Mouse (Mus musculus): ENCODE measurements around the gene Trim13. TPM values are rescaled to one million over a fixed set of nuclear protein-coding genes. Genes with fewer than 3 reads are reported as not detected.
"Not testable (repeated sequence)": the region's sequence is repeated elsewhere in the genome, so short reads cannot be mapped to it uniquely, and the experiment has no call there.

Trim13 gene
- polyA plus RNA-seq, 1 experiment from 2014 or later, result 15.7 TPM

- Histone ChIP-seq H3K36me3 (no peaks in the 10 kb centered on the region), H3K4me1 (no peaks in the 10 kb centered on the region), H3K4me3 (no peak overlapping the region), H3K27me3 (no peaks in the 10 kb centered on the region), H3K27ac (no peak overlapping the region), H3K9me3 (no peaks in the 10 kb centered on the region), H3K9ac (no peak overlapping the region), H3K4me2 (no peak overlapping the region)
- ATAC-seq (ENCODE audit: borderline replicate concordance, extremely low read depth, low FRiP score, low TSS enrichment), result no peak
- 61% methylated on average over 4 of the region's 4 CpGs for WGBS
Observed at GRCm38 (mm10) chr14:61589288-61590065, 8.6 kb upstream of the Trim13 start.

GRCm38 (mm10) chr14:61596719-61597426 lies 1.2 kb upstream of the Trim13 start:
- ATAC-seq (ENCODE audit: borderline replicate concordance, extremely low read depth, low FRiP score, low TSS enrichment), result no peak
- WGBS, result 81% methylated on average over 9 of the region's 9 CpGs

GRCm38 (mm10) chr14:61599057-61599806 lies 1.2 kb downstream of the Trim13 start:
- WGBS, result 3% methylated on average over 44 of the region's 44 CpGs
- ATAC-seq (ENCODE audit: borderline replicate concordance, extremely low read depth, low FRiP score, low TSS enrichment), result peak; percentile 94
- peak overlapping the region; percentile 74 for H3K9ac ChIP-seq

More at GRCm38 (mm10) chr14:61596719-61597426, 1.2 kb upstream of the Trim13 start:
- Histone ChIP-seq H3K4me2 (no peak overlapping the region), H3K9me3 (no peaks in the 10 kb centered on the region), H3K9ac (no peak overlapping the region), H3K4me3 (no peak overlapping the region), H3K4me1 (peaks cover 12% of the 10 kb centered on the region; the same call in 1 of the 2 replicates), H3K36me3 (no peaks in the 10 kb centered on the region), H3K27me3 (no peaks in the 10 kb centered on the region), H3K27ac (no peak overlapping the region)

GRCm38 (mm10) chr14:61601348-61601747 lies 3.3 kb downstream of the Trim13 start:
- Histone ChIP-seq H3K9me3 (no peaks in the 10 kb centered on the region), H3K4me1 (peaks cover 14% of the 10 kb centered on the region; the same call in 1 of the 2 replicates), H3K27ac (no peak overlapping the region), H3K9ac (no peak overlapping the region), H3K27me3 (no peaks in the 10 kb centered on the region), H3K36me3 (peaks cover 6% of the 10 kb centered on the region), H3K4me2 (no peak overlapping the region), H3K4me3 (no peak overlapping the region)
- no peak for ATAC-seq (ENCODE audit: borderline replicate concordance, extremely low read depth, low FRiP score, low TSS enrichment)
- WGBS, result 65% methylated on average over 9 of the region's 9 CpGs

More at GRCm38 (mm10) chr14:61599057-61599806, 1.2 kb downstream of the Trim13 start:
- Histone ChIP-seq H3K4me2 (peak overlapping the region; percentile 57), H3K36me3 (no peaks in the 10 kb centered on the region; the same call in 1 of the 2 replicates), H3K9me3 (no peaks in the 10 kb centered on the region), H3K4me3 (peak overlapping the region; percentile 73), H3K4me1 (peaks cover 14% of the 10 kb centered on the region; the same call in 1 of the 2 replicates), H3K27ac (peak overlapping the region; percentile 80), H3K27me3 (no peaks in the 10 kb centered on the region)

- Histone ChIP-seq H3K9me3 (no peaks in the 10 kb centered on the region), H3K4me2 (no peak overlapping the region), H3K27me3 (no peaks in the 10 kb centered on the region), H3K4me1 (peaks cover 14% of the 10 kb centered on the region; the same call in 1 of the 2 replicates), H3K9ac (no peak overlapping the region), H3K27ac (no peak overlapping the region), H3K4me3 (no peak overlapping the region), H3K36me3 (peaks cover 11% of the 10 kb centered on the region)
- WGBS, result 83% methylated on average over 8 of the region's 8 CpGs
- no peak for ATAC-seq (ENCODE audit: borderline replicate concordance, extremely low read depth, low FRiP score, low TSS enrichment)
Observed at GRCm38 (mm10) chr14:61603069-61603755, 5.2 kb downstream of the Trim13 start.

- Histone ChIP-seq H3K36me3 (peaks cover 11% of the 10 kb centered on the region), H3K27me3 (no peaks in the 10 kb centered on the region), H3K9ac (no peak overlapping the region), H3K4me3 (no peak overlapping the region), H3K4me2 (no peak overlapping the region), H3K4me1 (peaks cover 14% of the 10 kb centered on the region; the same call in 1 of the 2 replicates), H3K27ac (no peak overlapping the region), H3K9me3 (no peaks in the 10 kb centered on the region)
- no peak for ATAC-seq (ENCODE audit: borderline replicate concordance, extremely low read depth, low FRiP score, low TSS enrichment)
- WGBS, result 83% methylated on average over 3 of the region's 3 CpGs
Observed at GRCm38 (mm10) chr14:61604081-61604480, 6.0 kb downstream of the Trim13 start.

- not testable (repeated sequence) for H3K4me2 ChIP-seq; H3K4me1 ChIP-seq; H3K27ac ChIP-seq; H3K9ac ChIP-seq; ATAC-seq (ENCODE audit: borderline replicate concordance, extremely low read depth, low FRiP score, low TSS enrichment); H3K9me3 ChIP-seq; H3K27me3 ChIP-seq; H3K4me3 ChIP-seq
- H3K36me3 ChIP-seq, result peaks cover 11% of the 10 kb centered on the region
- 87% methylated on average over 2 of the region's 2 CpGs for WGBS
Observed at GRCm38 (mm10) chr14:61606088-61606487, 8.0 kb downstream of the Trim13 start.

- WGBS, result 82% methylated on average over 3 of the region's 3 CpGs
- ATAC-seq (ENCODE audit: borderline replicate concordance, extremely low read depth, low FRiP score, low TSS enrichment), result no peak
- H3K9ac ChIP-seq, result no peak within 1 kb of the TSS
- peaks cover 11% of the 10 kb centered on the region for H3K36me3 ChIP-seq
- no peak within 1 kb of the TSS for H3K27ac ChIP-seq
- H3K4me1 ChIP-seq, result no peaks in the 10 kb centered on the region
- H3K9me3 ChIP-seq, result no peaks in the 10 kb centered on the region
- H3K4me2 ChIP-seq, result no peak within 1 kb of the TSS
- no peak within 1 kb of the TSS for H3K4me3 ChIP-seq
- H3K27me3 ChIP-seq, result no peaks in the 10 kb centered on the region
Observed at GRCm38 (mm10) chr14:61607157-61607556, 9.1 kb downstream of the Trim13 start, which contains the start of gene Kcnrg. Gene Kcnrg, plus strand, starts transcription at chr14:61607457.

- WGBS, result 92% methylated on average over 5 of the region's 5 CpGs
- Histone ChIP-seq H3K4me2 (no peak overlapping the region), H3K9ac (no peak overlapping the region), H3K4me1 (no peaks in the 10 kb centered on the region), H3K27ac (no peak overlapping the region), H3K9me3 (no peaks in the 10 kb centered on the region), H3K36me3 (0 out of 2 replicates have a peak, but pooled peaks cover 2% of the 10 kb centered on the region), H3K27me3 (no peaks in the 10 kb centered on the region), H3K4me3 (no peak overlapping the region)
- no peak for ATAC-seq (ENCODE audit: borderline replicate concordance, extremely low read depth, low FRiP score, low TSS enrichment)
Observed at GRCm38 (mm10) chr14:61611766-61612165, 13.7 kb downstream of the Trim13 start.

GRCm38 (mm10) chr14:61613319-61613718 lies 15.3 kb downstream of the Trim13 start:
- no peak for ATAC-seq (ENCODE audit: borderline replicate concordance, extremely low read depth, low FRiP score, low TSS enrichment)
- no peak overlapping the region for H3K9ac ChIP-seq
- H3K27me3 ChIP-seq, result no peaks in the 10 kb centered on the region
- no peaks in the 10 kb centered on the region for H3K4me1 ChIP-seq
- no peaks in the 10 kb centered on the region for H3K36me3 ChIP-seq
- 70% methylated on average over 2 of the region's 2 CpGs for WGBS
- no peaks in the 10 kb centered on the region for H3K9me3 ChIP-seq
- no peak overlapping the region; the same call in 1 of the 2 replicates for H3K27ac ChIP-seq
- no peak overlapping the region for H3K4me3 ChIP-seq
- H3K4me2 ChIP-seq, result no peak overlapping the region

- H3K27ac ChIP-seq, result no peak overlapping the region
- H3K4me1 ChIP-seq, result no peaks in the 10 kb centered on the region
- no peak overlapping the region for H3K4me2 ChIP-seq
- ATAC-seq (ENCODE audit: borderline replicate concordance, extremely low read depth, low FRiP score, low TSS enrichment), result no peak
- H3K4me3 ChIP-seq, result no peak overlapping the region
- WGBS, result 84% methylated on average over 2 of the region's 2 CpGs
- H3K9me3 ChIP-seq, result no peaks in the 10 kb centered on the region
- no peak overlapping the region for H3K9ac ChIP-seq
- H3K36me3 ChIP-seq, result peaks cover 11% of the 10 kb centered on the region
- H3K27me3 ChIP-seq, result no peaks in the 10 kb centered on the region
Observed at GRCm38 (mm10) chr14:61620371-61620770, 22.3 kb downstream of the Trim13 start.

Data from lung, embryonic 15.5 days (tissue).